8 mouse cellular contexts compared by ENCODE assay signal in genomic region chr4:109437913-109438878, GRCm38 (mm10). TPM values are rescaled to one million over a fixed set of nuclear protein-coding genes. Genes with fewer than 3 reads are reported as not detected.
DNase-seq lines count a peak whose midpoint lies in the region; ATAC-seq and TF ChIP-seq lines count a peak whose summit lies in the region.

No protein-coding gene starts in this region.

- ATAC-seq in G1E (ENCODE audit: extremely low read depth, insufficient number of reproducible peaks, low FRiP score, poor library complexity, severe bottlenecking): peak; percentile 75
- ATAC-seq in liver, postnatal 0 days: peak; percentile 53
- ATAC-seq in neural tube, embryonic 12.5 days (ENCODE audit: low FRiP score, low read depth): peak; percentile 80

- DNase-seq in G1E (ENCODE audit: low spot score): peak; percentile 27
- DNase-seq in c-Kit-positive CD71-negative TER-119-negative erythroid progenitor cells, embryonic 14.5 days (ENCODE audit: low read depth): peak; percentile 65
- DNase-seq in forebrain, embryonic 10.5 days (ENCODE audit: extremely low spot score, low spot score): peak; percentile 75
- peak; percentile 75 to 81 for DNase-seq in heart, postnatal 14 days
- DNase-seq in kidney, postnatal 36 days: peak; percentile 67 to 85
- DNase-seq in liver, postnatal 0 days: peak; percentile 85
- peak; percentile 32 to 69 for DNase-seq in thymus, postnatal 10 days (ENCODE audit: low spot score in 2 of 2)

- intact Hi-C loops in heart, postnatal 14 days (cut with DNase I): loop anchor here (2.0 to 10.0 kb wide), 2 partner anchors 39 to 267 kb away; no protein-coding TSS in a partner anchor

- no peak overlapping the region; the same call in 1 of the 2 replicates for H3K9ac ChIP-seq in liver, postnatal 0 days (replicated peaks)
- no peak overlapping the region for H3K9ac ChIP-seq in neural tube, embryonic 12.5 days

- TF ChIP-seq CTCF in G1E (IDR thresholded peaks at IDR 0.05; ENCODE audit: low read depth, low read length): peak; percentile 93
- TF ChIP-seq CTCF in liver, postnatal 0 days (IDR thresholded peaks at IDR 0.05; ENCODE audit: low read depth): peak; percentile 96

- WGBS in forebrain, embryonic 10.5 days: 57% methylated on average over 9 of the region's 9 CpGs
- WGBS in liver, postnatal 0 days (ENCODE audit: insufficient replicate concordance): 46% methylated on average over 9 of the region's 9 CpGs
- 50% methylated on average over 9 of the region's 9 CpGs for WGBS in neural tube, embryonic 12.5 days

- no peak for TF ChIP-seq EP300 in liver, postnatal 0 days (IDR thresholded peaks at IDR 0.05; ENCODE audit: low read depth)

- no peak overlapping the region for H3K4me3 ChIP-seq in G1E (ENCODE audit: low read depth, low read length)
- H3K4me3 ChIP-seq in forebrain, embryonic 10.5 days: no peak overlapping the region
- no peak overlapping the region for H3K4me3 ChIP-seq in liver, postnatal 0 days (ENCODE audit: low read depth, low read length)
- H3K4me3 ChIP-seq in neural tube, embryonic 12.5 days: no peak overlapping the region

- H3K9me3 ChIP-seq in G1E (replicated peaks): no peaks in the 10 kb centered on the region
- H3K9me3 ChIP-seq in forebrain, embryonic 10.5 days: no peaks in the 10 kb centered on the region
- no peaks in the 10 kb centered on the region for H3K9me3 ChIP-seq in liver, postnatal 0 days (ENCODE audit: low read length)
- H3K9me3 ChIP-seq in neural tube, embryonic 12.5 days: no peaks in the 10 kb centered on the region

- H3K4me1 ChIP-seq in G1E (ENCODE audit: insufficient read depth, low read depth, low read length): peaks cover 32% of the 10 kb centered on the region
- H3K4me1 ChIP-seq in forebrain, embryonic 10.5 days: peaks cover 15% of the 10 kb centered on the region
- H3K4me1 ChIP-seq in liver, postnatal 0 days (ENCODE audit: insufficient read depth): peaks cover 41% of the 10 kb centered on the region
- H3K4me1 ChIP-seq in neural tube, embryonic 12.5 days: 0 out of 2 replicates have a peak, but pooled peaks cover 3% of the 10 kb centered on the region

- H3K4me2 ChIP-seq in liver, postnatal 0 days (ENCODE audit: low read depth, low read length): peak overlapping the region; percentile 50
- H3K4me2 ChIP-seq in neural tube, embryonic 12.5 days (replicated peaks): no peak overlapping the region

- H3K36me3 ChIP-seq in G1E (replicated peaks): peaks cover 75% of the 10 kb centered on the region
- peaks cover 10% of the 10 kb centered on the region; the same call in 1 of the 2 replicates for H3K36me3 ChIP-seq in forebrain, embryonic 10.5 days (replicated peaks)
- peaks cover under 1% of the 10 kb centered on the region for H3K36me3 ChIP-seq in liver, postnatal 0 days (replicated peaks; ENCODE audit: insufficient read depth, low read length)
- H3K36me3 ChIP-seq in neural tube, embryonic 12.5 days: peaks cover 4% of the 10 kb centered on the region; the same call in 1 of the 2 replicates

- H3K27me3 ChIP-seq in G1E (ENCODE audit: insufficient read depth, low read length): no peaks in the 10 kb centered on the region
- H3K27me3 ChIP-seq in forebrain, embryonic 10.5 days (ENCODE audit: poor library complexity, severe bottlenecking): no peaks in the 10 kb centered on the region
- H3K27me3 ChIP-seq in liver, postnatal 0 days (ENCODE audit: insufficient read depth, low read length): no peaks in the 10 kb centered on the region
- H3K27me3 ChIP-seq in neural tube, embryonic 12.5 days (replicated peaks): no peaks in the 10 kb centered on the region

- no peak overlapping the region for H3K27ac ChIP-seq in forebrain, embryonic 10.5 days
- peak overlapping the region; percentile 92 for H3K27ac ChIP-seq in liver, postnatal 0 days (ENCODE audit: low read depth)
- H3K27ac ChIP-seq in neural tube, embryonic 12.5 days: no peak overlapping the region

RNA-seq across cellular contexts. Expression of gene Ttc39a, which starts 31.8 kb away (rescaled TPM):
- 38.9 and 50.2 TPM in 2 replicates for total RNA-seq in G1E (2014; fragmentation: Nextera tagmentation)
- 40.4 and 48.0 TPM in 2 replicates for total RNA-seq in G1E (2017)
- polyA plus RNA-seq in G1E (2012): 28.9 and 30.9 TPM in 2 replicates
- polyA plus RNA-seq in forebrain, embryonic 10.5 days (2016; fragmentation: Nextera tagmentation; extraction: Ambion mirVana): 4.2 and 4.9 TPM in 2 replicates
- total RNA-seq in heart, postnatal 14 days (2021): 1 to 10 TPM; 1.2 to 1.6 TPM
- 5.0 and 5.4 TPM in 2 replicates for polyA plus RNA-seq in liver, postnatal 0 days (2015; fragmentation: Nextera tagmentation; extraction: Ambion mirVana)
- polyA plus RNA-seq in neural tube, embryonic 12.5 days (2016; fragmentation: Nextera tagmentation; extraction: Ambion mirVana): 1.2 and 1.3 TPM in 2 replicates

RNA-seq across cellular contexts. Expression of gene Rnf11, which starts 46.3 kb away (rescaled TPM):
- total RNA-seq in G1E (2014; fragmentation: Nextera tagmentation): 41.8 and 44.4 TPM in 2 replicates
- total RNA-seq in G1E (2017): 36.0 and 44.9 TPM in 2 replicates
- polyA plus RNA-seq in G1E (2012): 14.0 and 14.9 TPM in 2 replicates
- polyA plus RNA-seq in forebrain, embryonic 10.5 days (2016; fragmentation: Nextera tagmentation; extraction: Ambion mirVana): 20.6 and 21.0 TPM in 2 replicates
- total RNA-seq in heart, postnatal 14 days (2021): 100 to 1,000 TPM; 102 to 106 TPM
- 34.0 and 38.4 TPM in 2 replicates for polyA plus RNA-seq in liver, postnatal 0 days (2015; fragmentation: Nextera tagmentation; extraction: Ambion mirVana)
- polyA plus RNA-seq in neural tube, embryonic 12.5 days (2016; fragmentation: Nextera tagmentation; extraction: Ambion mirVana): 65.1 and 71.0 TPM in 2 replicates

Comparison
In these comparisons a context has a peak if more than half of its experiments do, and no peak if none do; other contexts are left out.
1. DNase-seq: peak in every context shown above with its lines; median percentile 85 in liver, postnatal 0 days; 78 in heart, postnatal 14 days; 76 in kidney, postnatal 36 days; 75 in forebrain, embryonic 10.5 days; 65 in c-Kit-positive CD71-negative TER-119-negative erythroid progenitor cells, embryonic 14.5 days; 50 in thymus, postnatal 10 days; 27 in G1E.